Mouse (Mus musculus) heart, postnatal 0 days (tissue): ENCODE measurements at regions not wholly inside any gene's neighbourhood (a gene's known extent, or its start where the extent isn't known, plus 50 kb on each side); places are given as distances from the start of the nearest gene placed in this dataset.

Experiments used
- CTCF ChIP-seq: IDR thresholded peaks from 2 replicates; pipeline ENCODE4 v1.5.1; 2016; ENCODE audit warnings: antibody characterized with exemption, control low read depth, low read depth
- EP300 ChIP-seq: IDR thresholded peaks from 2 replicates; pipeline ENCODE4 v1.6.1; 2016; ENCODE audit warnings: antibody characterized with exemption, low read depth

- TF ChIP-seq EP300: no peak
- TF ChIP-seq CTCF: no peak
Measured at GRCm38 (mm10) chr5:101211974-101212373, 366.5 kb downstream of the Gpat3 start.
